Mouse (Mus musculus) bone marrow macrophage, adult 2 months (primary cell): ENCODE results near the gene Asic2. TPM values are rescaled to one million over a fixed set of nuclear protein-coding genes. Genes with fewer than 3 reads are reported as not detected.

Experiments used
- H3K27ac ChIP-seq: 2 replicates; pipeline ENCODE4 v1.5.1; 2012; ENCODE audit warnings: low read depth, low read length; ENCODE audit not compliant: insufficient read depth
- H3K4me1 ChIP-seq: 2 replicates; pipeline ENCODE4 v1.6.1; 2012; ENCODE audit warnings: low read length; ENCODE audit not compliant: control insufficient read depth, insufficient read depth
- H3K4me3 ChIP-seq: 2 replicates; pipeline ENCODE4 v1.5.1; 2012; ENCODE audit warnings: mild to moderate bottlenecking, low read length, moderate library complexity; ENCODE audit not compliant: insufficient read depth
- CTCF ChIP-seq: IDR thresholded peaks from 2 replicates; pipeline ENCODE4 v1.5.1; 2012; ENCODE audit warnings: low read depth, mild to moderate bottlenecking, low read length, moderate library complexity
- POLR2A ChIP-seq: IDR thresholded peaks from 2 replicates; pipeline ENCODE4 v1.6.1; 2012; ENCODE audit warnings: mild to moderate bottlenecking, low read depth, low read length, borderline replicate concordance
- polyA plus RNA-seq: library from polyadenylated mRNA; stranded (reverse); fragments of >200 nt; gene quantifications from 2 replicates; pipeline ENCODE4 v1.2.4, GENCODE M21; 2012; ENCODE audit not compliant: missing spikeins, insufficient read depth, insufficient read length

The Asic2 gene
- polyA plus RNA-seq, 1 experiment: not detected

DNA sequence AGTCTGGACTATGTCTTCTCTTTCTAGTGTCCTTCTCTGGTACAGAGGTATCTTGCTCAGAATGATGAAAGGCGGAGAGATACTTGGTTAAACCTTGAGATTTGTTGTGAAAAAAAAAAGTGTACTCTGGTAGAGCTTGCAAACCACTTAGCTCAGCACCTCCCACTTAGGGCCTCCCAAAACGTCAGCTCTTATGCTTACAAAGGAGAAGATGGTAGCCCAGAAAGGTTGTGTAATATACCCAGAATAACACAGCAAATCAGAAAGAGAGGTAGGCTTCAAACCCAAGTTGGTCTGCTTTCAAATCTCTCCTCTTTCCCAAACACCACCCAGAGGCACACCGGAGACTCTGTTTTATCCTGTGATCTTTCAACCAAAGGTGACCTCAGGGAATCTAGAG, 936.1 kb downstream of the Asic2 start:
- TF ChIP-seq POLR2A: no peak
- no peak for TF ChIP-seq CTCF
- Histone ChIP-seq H3K4me1 (no peaks in the 10 kb centered on the region), H3K4me3 (no peak overlapping the region), H3K27ac (no peak overlapping the region)

DNA sequence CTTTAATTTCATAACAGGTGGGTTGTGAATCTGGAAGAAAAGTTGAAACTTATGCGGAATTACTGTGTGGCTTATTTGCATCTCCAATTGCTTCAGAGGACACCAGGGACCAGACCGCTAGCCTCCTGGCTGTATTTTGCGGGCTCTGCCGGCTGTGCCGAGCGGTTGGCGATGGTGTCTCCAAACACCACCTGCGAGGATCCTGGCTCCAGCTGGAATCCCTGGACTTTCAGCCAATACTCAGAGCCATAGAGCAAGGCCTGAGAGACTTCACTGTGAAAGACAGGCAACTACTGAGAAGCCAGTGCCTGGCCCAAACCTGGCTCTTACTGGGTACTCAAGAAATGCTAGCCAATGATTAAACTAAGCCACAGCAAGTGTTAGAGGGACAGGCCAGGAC, 953.5 kb downstream of the Asic2 start:
- H3K27ac ChIP-seq: no peak overlapping the region
- H3K4me1 ChIP-seq: no peaks in the 10 kb centered on the region
- H3K4me3 ChIP-seq: no peak overlapping the region
- no peak for TF ChIP-seq CTCF
- no peak for TF ChIP-seq POLR2A

DNA sequence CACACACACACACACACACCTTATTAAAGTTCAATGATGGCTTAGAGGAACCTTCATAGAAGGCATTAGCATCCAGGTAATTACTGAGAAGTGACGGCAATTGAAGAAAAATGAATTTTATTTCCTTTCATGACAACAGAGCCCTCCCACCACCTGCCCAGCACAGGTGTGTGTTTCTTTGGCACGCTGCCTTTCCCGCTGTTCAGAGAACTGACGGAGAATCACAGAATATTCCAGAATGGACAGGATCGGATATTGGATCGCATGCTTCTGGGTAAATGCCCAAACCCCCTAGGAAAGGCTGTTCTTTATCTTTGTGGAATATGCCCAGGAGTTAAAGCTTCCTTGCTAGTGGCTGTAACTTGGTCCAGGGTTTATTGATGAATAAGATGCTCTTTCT, 954.8 kb downstream of the Asic2 start:
- Histone ChIP-seq H3K27ac (no peak overlapping the region), H3K4me1 (no peaks in the 10 kb centered on the region), H3K4me3 (no peak overlapping the region)
- no peak for TF ChIP-seq POLR2A
- no peak for TF ChIP-seq CTCF

DNA sequence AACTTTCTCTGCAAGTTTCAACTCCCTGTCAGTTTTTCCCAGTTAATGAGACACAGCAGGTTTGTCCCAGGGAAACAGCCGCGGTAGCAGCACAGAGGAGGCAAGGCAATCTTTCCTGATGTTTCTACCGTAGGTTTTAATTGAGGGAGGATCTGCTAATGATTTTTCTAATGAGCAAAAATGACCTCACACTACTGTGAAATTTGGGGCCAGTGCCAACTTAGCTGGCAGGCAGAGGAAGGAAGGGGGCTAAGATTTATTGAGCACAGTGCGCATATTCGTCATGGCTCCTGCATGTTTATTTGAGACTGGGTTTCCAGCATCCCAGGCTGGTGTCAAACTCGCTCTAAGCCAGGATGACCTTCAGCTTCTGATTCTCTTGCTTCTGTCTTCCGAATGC, 957.5 kb downstream of the Asic2 start:
- TF ChIP-seq CTCF: no peak
- no peak for TF ChIP-seq POLR2A
- Histone ChIP-seq H3K4me3 (no peak overlapping the region), H3K27ac (no peak overlapping the region), H3K4me1 (no peaks in the 10 kb centered on the region)

DNA sequence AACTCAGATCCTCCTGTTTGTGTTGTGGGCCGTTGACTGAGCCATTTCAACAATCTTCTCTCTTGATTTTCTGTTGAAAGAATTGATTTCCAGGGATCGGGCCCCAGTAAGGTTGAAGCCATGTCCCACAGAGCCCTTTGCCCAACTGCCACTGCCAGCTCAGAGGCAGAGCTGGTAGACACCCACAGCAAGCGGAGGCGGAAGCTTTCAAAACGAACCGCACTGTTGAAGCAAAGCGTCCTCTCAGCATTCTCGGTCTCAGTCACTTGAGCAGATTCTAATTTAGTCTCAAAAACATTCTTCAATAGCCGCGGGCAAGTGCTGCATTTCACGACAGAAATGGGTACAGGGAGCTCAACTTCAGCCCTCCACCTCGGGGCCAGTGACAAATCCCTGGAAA, 958.9 kb downstream of the Asic2 start:
- H3K27ac ChIP-seq: no peak overlapping the region
- TF ChIP-seq CTCF: no peak
- TF ChIP-seq POLR2A: no peak
- H3K4me3 ChIP-seq: no peak overlapping the region
- H3K4me1 ChIP-seq: no peaks in the 10 kb centered on the region

DNA sequence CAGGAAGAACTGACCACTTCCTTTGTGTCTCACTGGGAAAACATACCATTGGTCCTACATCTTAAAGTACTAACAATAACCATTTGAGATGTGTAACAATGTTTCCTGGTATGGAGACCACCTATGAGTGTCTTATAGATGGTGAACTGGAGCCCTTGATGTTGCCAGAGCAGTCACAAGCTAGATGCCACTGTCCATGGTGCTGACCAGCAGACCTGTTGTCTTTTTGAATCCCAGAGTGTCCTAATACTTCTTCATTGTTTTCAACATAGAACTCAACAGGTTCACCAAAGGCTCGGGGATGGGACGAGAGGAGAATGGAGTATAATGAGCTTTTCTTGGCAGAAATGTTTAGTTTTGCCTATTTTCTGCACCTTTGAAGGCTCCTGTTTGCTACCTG, 962.4 kb downstream of the Asic2 start:
- Histone ChIP-seq H3K4me1 (no peaks in the 10 kb centered on the region), H3K4me3 (no peak overlapping the region), H3K27ac (no peak overlapping the region)
- TF ChIP-seq POLR2A: no peak
- TF ChIP-seq CTCF: no peak

DNA sequence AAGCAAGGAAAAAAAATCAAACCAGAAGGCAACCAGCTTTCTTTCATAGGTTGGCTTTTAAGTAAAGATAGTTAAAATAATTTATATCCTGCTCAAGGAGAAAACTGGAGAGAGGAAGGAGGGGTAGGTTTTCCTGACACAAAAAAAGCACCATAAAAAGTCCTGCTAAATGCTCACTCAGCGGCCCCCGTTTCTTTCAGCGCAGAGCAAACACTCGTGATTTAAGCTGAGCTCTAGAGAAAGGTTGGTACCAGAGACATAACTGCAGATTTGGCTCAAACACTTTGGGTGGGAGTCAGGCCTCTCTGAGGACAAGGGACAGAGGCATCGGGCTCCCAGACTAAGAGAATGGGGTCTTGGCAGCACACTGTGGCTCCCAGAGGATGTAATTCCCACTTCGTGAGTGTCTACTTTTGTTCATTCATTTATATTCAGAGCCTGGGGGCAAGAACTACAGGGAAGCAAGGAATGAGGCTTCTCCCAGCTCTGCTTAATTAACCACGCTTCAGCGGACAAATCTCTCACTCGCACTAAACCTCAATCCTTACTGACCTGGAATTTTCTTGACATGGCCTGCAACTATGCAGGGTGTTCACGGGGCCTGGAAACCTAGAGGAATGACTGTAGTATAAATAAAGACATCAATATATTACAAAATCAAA, 965.4 kb downstream of the Asic2 start:
- no peak overlapping the region for H3K27ac ChIP-seq
- no peaks in the 10 kb centered on the region for H3K4me1 ChIP-seq
- TF ChIP-seq CTCF: no peak
- TF ChIP-seq POLR2A: no peak
- H3K4me3 ChIP-seq: no peak overlapping the region

DNA sequence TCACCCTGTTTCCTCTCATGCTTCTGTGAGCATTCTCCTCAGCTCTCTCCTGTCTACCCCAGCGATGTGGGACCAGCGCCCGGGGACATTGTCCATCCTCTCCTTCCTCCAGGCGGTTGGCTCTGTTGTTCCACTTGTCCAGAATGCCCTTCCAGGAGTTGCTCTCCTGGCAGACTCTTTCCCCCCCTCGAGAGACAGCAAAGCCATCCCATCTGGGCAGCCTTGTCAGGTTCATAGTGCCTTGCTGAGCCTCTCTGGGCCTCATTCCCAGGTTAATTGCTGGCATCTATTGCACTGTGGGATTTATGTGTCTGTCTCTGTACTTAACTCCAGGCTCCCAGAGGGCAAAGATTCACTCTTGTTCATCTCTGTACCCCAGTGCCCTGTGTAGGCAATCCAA, 972.6 kb downstream of the Asic2 start:
- TF ChIP-seq CTCF: no peak
- no peak for TF ChIP-seq POLR2A
- no peak overlapping the region for H3K27ac ChIP-seq
- no peak overlapping the region for H3K4me3 ChIP-seq
- H3K4me1 ChIP-seq: no peaks in the 10 kb centered on the region

DNA sequence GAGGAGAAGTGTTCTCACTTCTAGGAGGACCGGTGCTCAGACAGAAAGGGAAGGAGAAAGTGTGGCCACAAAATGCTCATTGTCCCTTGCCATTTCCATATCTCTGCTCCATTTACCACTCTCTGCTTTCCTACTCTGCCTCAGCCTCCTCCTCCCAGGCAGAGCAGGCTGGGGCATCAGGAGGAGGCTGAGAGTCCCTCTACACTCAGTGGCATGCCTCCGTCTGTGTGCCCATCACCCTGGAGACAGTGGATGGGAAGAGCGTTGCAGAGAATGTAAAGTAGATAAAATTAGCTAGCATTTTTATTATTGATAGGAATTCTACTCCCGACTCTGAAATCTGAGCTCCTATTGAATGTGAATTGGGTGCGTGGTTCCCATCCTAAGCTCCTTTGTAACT, 984.7 kb downstream of the Asic2 start:
- Histone ChIP-seq H3K4me3 (no peak overlapping the region), H3K27ac (no peak overlapping the region), H3K4me1 (no peaks in the 10 kb centered on the region)
- TF ChIP-seq POLR2A (no peak), CTCF (no peak)

DNA sequence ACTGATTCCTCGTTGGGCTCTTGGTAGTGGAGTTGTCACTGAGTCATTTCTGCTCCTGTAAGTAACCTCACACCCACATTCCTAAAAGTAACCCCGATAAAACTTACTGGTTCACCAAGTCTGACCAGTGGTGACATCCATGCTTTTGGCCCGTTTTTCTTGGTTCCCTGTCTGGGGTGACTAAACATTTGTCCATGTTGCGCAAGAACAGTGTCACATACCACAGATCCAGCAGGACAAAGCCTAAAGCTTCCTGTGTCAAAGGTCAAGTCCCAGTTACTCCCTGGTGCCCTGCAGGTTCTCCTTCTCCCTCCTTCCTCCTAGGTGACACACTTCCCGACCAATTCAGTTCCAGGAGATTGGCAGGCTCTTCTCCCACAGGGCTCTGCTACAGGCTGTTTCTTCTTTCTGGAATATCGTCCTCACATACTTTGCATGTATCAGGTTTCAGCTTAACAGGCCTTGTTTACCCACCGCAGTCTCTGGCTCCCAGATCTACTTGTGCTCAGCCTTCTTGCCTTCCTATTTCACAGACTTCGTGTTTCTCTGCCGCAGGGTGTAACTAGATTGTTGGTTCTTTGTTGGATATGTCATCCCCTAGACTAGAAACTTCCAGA, 991.9 kb downstream of the Asic2 start:
- H3K4me3 ChIP-seq: no peak overlapping the region
- TF ChIP-seq POLR2A (no peak), CTCF (no peak)
- no peak overlapping the region for H3K27ac ChIP-seq
- no peaks in the 10 kb centered on the region for H3K4me1 ChIP-seq
